Mouse (Mus musculus) neural tube, embryonic 13.5 days (tissue): ENCODE results near the gene Tff2. TPM values are rescaled to one million over a fixed set of nuclear protein-coding genes. Genes with fewer than 3 reads are reported as not detected.

ENCODE experiments used
- ATAC-seq: fragments of 200-750 bp; cut with Nextera tagmentation; 2 replicates; pipeline ENCODE4 v1.8.0; 2017; ENCODE audit warnings: low read depth, mild to moderate bottlenecking, moderate TSS enrichment, moderate library complexity
- H3K27ac ChIP-seq: fragments of 300-500 bp; sonication (generic); replicated peaks from 2 replicates; pipeline ENCODE4 v1.5.1; 2015; ENCODE audit warnings: moderate library complexity, mild to moderate bottlenecking, inconsistent platforms
- H3K27me3 ChIP-seq: fragments of 300-500 bp; sonication (generic); 2 replicates; pipeline ENCODE4 v1.6.1; 2015; ENCODE audit warnings: mild to moderate bottlenecking, inconsistent platforms
- H3K36me3 ChIP-seq: fragments of 300-500 bp; sonication (generic); 2 replicates; pipeline ENCODE4 v1.6.1; 2015; ENCODE audit warnings: mild to moderate bottlenecking, inconsistent platforms
- H3K4me1 ChIP-seq: fragments of 300-500 bp; sonication (generic); replicated peaks from 2 replicates; pipeline ENCODE4 v1.6.1; 2015; ENCODE audit warnings: inconsistent platforms
- H3K4me2 ChIP-seq: fragments of 300-500 bp; sonication (generic); 2 replicates; pipeline ENCODE4 v1.6.1; 2015; ENCODE audit warnings: inconsistent platforms, mild to moderate bottlenecking, moderate library complexity
- H3K4me3 ChIP-seq: fragments of 300-500 bp; sonication (generic); 2 replicates; pipeline ENCODE4 v1.5.1; 2015; ENCODE audit warnings: mild to moderate bottlenecking, inconsistent platforms
- H3K9ac ChIP-seq: fragments of 300-500 bp; sonication (generic); 2 replicates; pipeline ENCODE4 v1.6.1; 2015; ENCODE audit warnings: moderate library complexity, mild to moderate bottlenecking, inconsistent platforms
- H3K9me3 ChIP-seq: fragments of 300-500 bp; sonication (generic); 2 replicates; pipeline ENCODE4 v1.6.1; 2016; ENCODE audit warnings: inconsistent platforms
- WGBS: fragments of 180-500 bp; shearing (Covaris S2); methylation state at CpG from one replicate; pipeline ENCODE4 v1.1.7; 2015; 5-methylcytosine and 5-hydroxymethylcytosine counted together
- polyA plus RNA-seq: library from polyadenylated mRNA; unstranded; fragments of >200 nt; fragmentation: Nextera tagmentation; extraction: Ambion mirVana; gene quantifications from 2 replicates; pipeline ENCODE4 v1.2.1, GENCODE M21; 2015

The Tff2 gene
- polyA plus RNA-seq, 1 experiment from 2014 or later: not detected

DNA sequence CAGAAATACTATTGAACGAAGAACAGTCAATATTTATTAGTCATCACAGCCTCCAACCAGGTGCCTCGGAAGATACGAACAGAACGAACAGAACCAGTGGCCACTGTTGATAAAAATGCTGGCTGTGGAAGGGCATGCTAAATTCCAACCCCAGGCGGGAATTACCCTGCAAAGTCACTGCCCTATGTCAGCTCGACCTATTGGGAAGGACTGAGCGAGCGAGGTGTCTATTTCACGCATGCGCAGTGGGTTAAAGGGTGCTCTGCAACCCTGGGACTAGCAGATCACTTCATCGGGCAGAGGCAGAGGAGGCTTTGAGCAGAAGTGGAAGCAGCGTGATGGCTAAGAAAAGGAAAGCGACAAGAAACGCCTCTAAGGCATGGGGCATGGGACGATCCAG, 10.3 kb downstream of the Tff2 start:
- no peak overlapping the region for H3K4me2 ChIP-seq
- no peak for ATAC-seq
- no peaks in the 10 kb centered on the region for H3K9me3 ChIP-seq
- no peak overlapping the region for H3K4me3 ChIP-seq
- H3K36me3 ChIP-seq: no peaks in the 10 kb centered on the region
- peaks cover 3% of the 10 kb centered on the region for H3K4me1 ChIP-seq
- WGBS: 72% methylated on average over 15 of the region's 15 CpGs
- no peak overlapping the region for H3K27ac ChIP-seq
- H3K27me3 ChIP-seq: no peaks in the 10 kb centered on the region
- H3K9ac ChIP-seq: no peak overlapping the region

DNA sequence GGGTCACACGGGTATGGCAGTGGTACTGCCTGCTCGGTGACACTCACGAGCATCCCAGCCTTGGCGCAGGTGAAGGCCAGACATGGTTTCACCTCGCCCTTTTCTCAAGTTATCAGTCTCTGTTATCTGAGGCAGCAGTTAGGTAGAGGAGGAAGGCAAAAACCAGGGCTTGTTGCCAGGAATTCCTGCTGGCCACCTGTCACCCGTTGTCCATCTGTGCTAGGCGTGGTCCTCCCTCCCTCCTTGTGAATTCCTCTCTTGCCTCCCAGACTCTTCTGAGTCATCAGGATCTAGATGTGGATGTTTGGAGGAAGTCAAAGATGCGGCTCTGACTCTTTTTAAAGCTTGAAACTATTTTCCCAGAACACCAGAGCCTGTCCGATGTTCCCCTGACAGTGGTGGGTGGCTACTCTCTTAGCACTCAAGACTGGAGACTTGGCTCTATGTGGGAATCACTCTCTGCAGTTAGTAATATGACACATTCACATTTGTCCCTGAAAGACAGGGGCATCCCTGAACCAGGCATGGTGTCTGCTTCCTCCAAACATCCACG, 12.7 kb downstream of the Tff2 start:
- Histone ChIP-seq H3K27ac (no peak overlapping the region), H3K4me3 (no peak overlapping the region), H3K9me3 (no peaks in the 10 kb centered on the region), H3K36me3 (no peaks in the 10 kb centered on the region), H3K4me2 (no peak overlapping the region), H3K9ac (no peak overlapping the region), H3K27me3 (no peaks in the 10 kb centered on the region), H3K4me1 (peaks cover 3% of the 10 kb centered on the region)
- WGBS: 83% methylated on average over 10 of the region's 10 CpGs
- ATAC-seq: no peak

DNA sequence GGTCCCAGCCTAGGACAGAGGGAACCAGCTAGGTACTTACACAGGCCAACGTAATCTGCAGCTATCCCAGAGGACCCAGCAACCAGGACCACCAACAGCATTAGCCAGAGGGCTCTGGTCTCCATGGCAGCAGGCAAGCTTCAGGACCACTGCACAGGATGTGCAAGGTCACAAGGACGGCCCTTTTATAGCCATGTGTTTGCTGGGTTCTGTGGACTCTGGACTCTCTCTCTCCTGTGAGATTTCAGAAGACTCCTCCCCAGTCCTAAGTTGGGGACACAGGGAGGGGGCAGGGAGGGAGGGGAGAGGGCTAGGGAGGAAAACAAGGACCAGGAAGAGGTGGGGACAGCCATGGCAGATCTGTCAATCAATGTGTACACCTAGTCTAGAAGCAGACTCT, 14.6 kb downstream of the Tff2 start, which contains the start of gene Tff3:
TSS of gene Tff3 (minus strand) at position 195 of the 400 bp plus-strand sequence.
- no peak within 1 kb of the TSS for H3K27ac ChIP-seq
- peaks cover 11% of the 10 kb centered on the region for H3K4me1 ChIP-seq
- H3K27me3 ChIP-seq: no peaks in the 10 kb centered on the region
- no peak within 1 kb of the TSS for H3K4me3 ChIP-seq
- H3K36me3 ChIP-seq: no peaks in the 10 kb centered on the region
- H3K9me3 ChIP-seq: no peaks in the 10 kb centered on the region
- H3K9ac ChIP-seq: no peak within 1 kb of the TSS
- no peak within 1 kb of the TSS for H3K4me2 ChIP-seq
- 10% methylated on average over 2 of the region's 2 CpGs for WGBS
- no peak for ATAC-seq

DNA sequence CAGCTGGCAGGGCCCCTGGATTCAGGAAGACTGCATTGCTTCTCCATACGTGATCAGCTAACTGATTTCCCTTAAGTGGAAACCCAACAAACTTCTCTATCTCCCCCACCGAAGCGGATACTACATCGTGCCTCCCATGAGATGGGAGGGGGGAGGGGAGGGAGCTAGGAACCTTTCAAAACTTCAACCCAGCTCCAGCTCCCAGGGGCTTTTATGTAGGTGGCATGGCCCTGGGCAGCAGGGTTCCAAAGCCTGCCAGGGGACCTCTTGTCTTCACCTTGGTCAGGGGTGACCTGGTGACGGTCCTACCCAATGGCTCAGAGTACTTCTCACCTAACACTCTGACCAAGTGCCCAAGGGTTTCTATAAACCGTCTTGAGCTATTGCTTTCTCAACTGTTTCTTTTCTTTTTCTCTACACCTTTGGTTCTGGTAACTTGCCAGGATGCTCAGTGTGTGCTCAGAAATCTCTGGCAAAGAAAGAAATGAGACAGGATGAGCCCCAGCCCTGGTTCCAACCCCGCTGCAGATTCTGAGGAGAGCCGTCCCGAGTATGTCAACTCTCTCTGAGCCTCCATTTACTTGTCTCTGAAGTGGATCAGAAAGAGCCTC, 15.3 kb downstream of the Tff2 start:
- H3K4me1 ChIP-seq: peaks cover 11% of the 10 kb centered on the region
- no peak overlapping the region for H3K27ac ChIP-seq
- no peaks in the 10 kb centered on the region for H3K27me3 ChIP-seq
- no peak overlapping the region for H3K9ac ChIP-seq
- H3K4me3 ChIP-seq: no peak overlapping the region
- no peak for ATAC-seq
- H3K4me2 ChIP-seq: no peak overlapping the region
- no peaks in the 10 kb centered on the region for H3K36me3 ChIP-seq
- no peaks in the 10 kb centered on the region for H3K9me3 ChIP-seq
- WGBS: 90% methylated on average over 9 of the region's 9 CpGs

DNA sequence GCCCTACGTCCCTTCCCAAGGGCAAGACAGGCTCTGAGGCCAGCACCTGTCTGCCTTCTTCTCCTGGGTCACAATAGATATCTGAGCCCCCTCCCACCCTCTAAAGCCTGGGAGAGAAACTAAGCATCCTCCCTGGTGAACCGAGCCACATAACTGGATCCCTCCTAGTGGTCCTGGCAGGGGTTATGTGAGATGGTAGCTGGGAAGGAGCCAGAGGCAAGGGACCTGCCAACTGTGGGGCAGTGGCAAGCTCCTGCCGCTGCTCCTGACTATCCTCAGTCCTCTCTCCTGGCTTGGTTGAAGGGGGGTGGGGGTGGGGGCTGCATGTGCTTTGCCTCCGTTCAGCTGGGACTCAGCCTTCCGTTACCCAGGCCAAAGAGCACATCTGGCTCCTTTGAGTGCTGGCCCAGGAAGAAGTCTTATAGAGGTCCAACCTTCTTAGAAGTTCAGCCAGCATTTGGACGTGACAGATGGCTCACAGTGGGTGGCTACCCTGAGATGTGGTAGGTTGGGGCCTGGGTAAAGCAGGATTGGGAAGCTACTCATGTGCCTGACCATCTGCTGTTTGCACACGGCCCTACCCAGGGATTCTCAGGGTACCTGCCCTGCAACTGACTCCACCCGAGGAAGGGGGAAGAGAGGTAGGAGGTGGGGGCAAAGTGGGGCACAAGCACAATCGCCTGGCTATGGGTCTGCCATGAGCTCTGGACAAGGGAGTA, 18.4 kb downstream of the Tff2 start:
- Histone ChIP-seq H3K9me3 (peaks cover 4% of the 10 kb centered on the region; the same call in 1 of the 2 replicates), H3K9ac (peak overlapping the region; percentile 31; the same call in 1 of the 2 replicates), H3K27ac (no peak overlapping the region), H3K4me1 (peaks cover 11% of the 10 kb centered on the region), H3K4me2 (no peak overlapping the region), H3K36me3 (no peaks in the 10 kb centered on the region), H3K27me3 (no peaks in the 10 kb centered on the region), H3K4me3 (no peak overlapping the region)
- 46% methylated on average over 9 of the region's 9 CpGs for WGBS
- no peak for ATAC-seq

DNA sequence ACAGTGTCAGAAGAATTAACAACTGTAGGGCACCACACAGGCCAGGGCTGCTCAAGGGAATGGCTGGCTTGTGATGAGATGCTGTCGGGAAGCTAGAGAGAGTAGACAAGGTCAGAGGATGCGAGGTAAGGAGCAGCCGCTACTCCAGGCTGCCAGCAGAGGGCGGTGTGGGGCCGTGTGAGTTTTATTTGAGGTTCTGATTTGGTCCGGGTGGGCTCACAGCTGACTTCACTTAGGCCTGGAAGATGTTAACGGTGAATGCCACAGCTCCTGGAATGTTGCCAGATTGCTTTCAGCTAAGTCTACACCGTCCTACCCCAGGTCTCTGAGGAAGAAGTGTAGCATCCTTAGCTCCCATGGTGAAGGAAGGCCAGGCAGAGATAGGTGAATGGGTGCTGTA, 22.1 kb downstream of the Tff2 start:
- no peak overlapping the region for H3K9ac ChIP-seq
- H3K9me3 ChIP-seq: peaks cover 4% of the 10 kb centered on the region; the same call in 1 of the 2 replicates
- no peak overlapping the region for H3K27ac ChIP-seq
- whole genome bisulfite sequencing: 14% methylated on average over 8 of the region's 8 CpGs
- no peak overlapping the region for H3K4me3 ChIP-seq
- no peaks in the 10 kb centered on the region for H3K27me3 ChIP-seq
- ATAC-seq: no peak
- H3K4me1 ChIP-seq: peaks cover 7% of the 10 kb centered on the region; the same call in 1 of the 2 replicates
- H3K36me3 ChIP-seq: no peaks in the 10 kb centered on the region
- H3K4me2 ChIP-seq: no peak overlapping the region

DNA sequence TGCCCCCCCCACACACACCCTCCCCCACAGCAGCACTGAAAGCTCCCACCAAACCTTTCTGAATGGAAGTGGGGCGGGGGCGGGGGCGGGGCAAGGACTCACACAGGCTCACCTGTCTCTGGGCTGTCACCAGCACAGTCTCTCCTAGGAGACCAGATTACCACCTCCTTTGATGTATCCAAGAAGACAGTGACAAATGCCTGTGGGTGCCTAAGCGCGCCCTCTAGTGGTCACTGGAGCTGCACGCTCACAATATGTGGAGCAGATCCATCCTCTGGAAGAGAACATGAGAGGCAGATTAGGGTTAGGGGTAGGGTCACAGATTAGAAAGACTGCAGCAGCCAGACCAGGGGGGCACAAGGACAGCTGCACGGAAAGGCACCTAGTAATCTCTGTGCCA, 24.7 kb downstream of the Tff2 start:
- 6% methylated on average over 7 of the region's 7 CpGs for WGBS
- Histone ChIP-seq H3K27me3 (no peaks in the 10 kb centered on the region), H3K4me3 (no peak overlapping the region), H3K9ac (no peak overlapping the region), H3K4me1 (no peaks in the 10 kb centered on the region), H3K27ac (no peak overlapping the region), H3K9me3 (peaks cover 4% of the 10 kb centered on the region; the same call in 1 of the 2 replicates), H3K36me3 (peaks cover 12% of the 10 kb centered on the region), H3K4me2 (no peak overlapping the region)
- ATAC-seq: peak; percentile 66; the same call in 1 of the 2 replicates

DNA sequence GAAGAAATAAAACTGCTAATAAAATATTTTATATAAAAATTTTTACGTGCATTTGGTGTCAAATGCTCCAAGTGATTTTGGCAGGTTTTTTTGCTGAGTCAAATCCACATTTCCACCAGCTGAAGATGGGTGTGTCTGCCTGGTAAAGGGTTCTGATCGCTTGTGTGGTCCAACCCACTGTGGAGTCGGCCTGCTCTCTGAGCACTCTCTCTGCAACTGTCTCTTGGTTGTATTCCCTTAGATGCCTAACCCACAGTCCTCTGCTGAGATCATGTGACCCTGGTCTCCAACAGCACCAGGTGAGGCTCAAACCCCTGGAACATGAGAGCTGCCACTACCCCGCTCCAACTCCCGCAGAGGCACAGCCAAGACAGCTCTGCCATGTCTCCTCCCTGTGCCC, 26.1 kb downstream of the Tff2 start:
- no peak overlapping the region for H3K9ac ChIP-seq
- H3K27ac ChIP-seq: no peak overlapping the region
- no peak for ATAC-seq
- 89% methylated on average over 5 of the region's 5 CpGs for WGBS
- no peak overlapping the region for H3K4me2 ChIP-seq
- H3K36me3 ChIP-seq: peaks cover 23% of the 10 kb centered on the region
- no peaks in the 10 kb centered on the region for H3K9me3 ChIP-seq
- H3K27me3 ChIP-seq: no peaks in the 10 kb centered on the region
- H3K4me3 ChIP-seq: no peak overlapping the region
- H3K4me1 ChIP-seq: peaks cover 5% of the 10 kb centered on the region

DNA sequence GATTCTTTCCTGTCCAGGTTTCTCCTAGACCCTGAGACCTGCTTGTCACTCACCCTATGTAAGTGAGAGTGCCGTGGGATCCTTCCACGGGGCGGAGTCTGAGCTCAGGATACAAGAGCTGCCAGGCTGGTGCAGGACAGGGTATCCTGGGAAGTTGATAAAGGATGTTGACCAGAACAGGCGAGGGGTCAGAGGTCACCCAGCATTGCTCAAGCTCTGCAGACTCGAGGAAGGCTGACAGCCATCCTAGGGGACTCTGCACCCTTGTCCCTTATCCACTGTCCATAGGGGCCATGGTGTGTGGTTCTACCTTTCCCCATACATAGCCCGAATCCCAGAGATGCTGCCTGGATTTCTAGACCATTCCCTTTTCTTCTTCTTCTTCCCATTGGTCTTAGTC, 28.0 kb downstream of the Tff2 start:
- WGBS: 77% methylated on average over 6 of the region's 6 CpGs
- Histone ChIP-seq H3K27ac (no peak overlapping the region), H3K27me3 (no peaks in the 10 kb centered on the region), H3K9me3 (no peaks in the 10 kb centered on the region), H3K9ac (no peak overlapping the region), H3K4me2 (no peak overlapping the region), H3K4me1 (peaks cover 8% of the 10 kb centered on the region), H3K4me3 (no peak overlapping the region), H3K36me3 (peaks cover 41% of the 10 kb centered on the region)
- ATAC-seq: no peak

DNA sequence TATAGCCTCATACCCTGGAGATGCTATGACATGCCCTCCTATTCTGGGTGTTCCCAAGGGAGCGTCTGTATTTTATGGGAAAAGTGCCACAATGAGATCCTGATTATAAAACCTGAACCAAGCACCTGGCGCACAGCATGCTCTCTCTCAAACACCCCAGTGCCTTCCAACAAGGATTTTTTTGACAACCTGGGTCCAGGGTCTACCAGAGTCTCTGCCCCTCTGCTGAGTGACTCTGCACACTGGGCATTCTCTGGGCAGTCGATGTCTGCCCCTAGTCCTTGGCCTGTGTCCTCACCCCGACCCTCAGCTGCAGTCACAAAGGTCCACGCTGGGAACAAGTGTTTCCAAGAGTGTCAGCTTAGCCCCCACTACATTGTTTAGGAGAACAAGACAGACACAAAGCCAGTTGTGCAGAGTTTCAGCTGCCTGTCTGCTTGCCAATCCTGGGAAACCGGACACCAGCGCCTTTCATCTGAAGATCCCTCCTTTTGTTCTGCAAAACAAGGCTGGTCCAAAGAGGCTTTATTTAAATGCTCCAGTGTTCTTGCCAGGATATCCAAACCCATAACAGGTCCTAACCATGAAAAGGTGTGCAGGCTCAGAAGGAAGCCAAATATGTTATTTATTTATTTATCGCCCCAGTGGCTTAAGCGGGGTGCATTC, 30.8 kb downstream of the Tff2 start:
- no peak for ATAC-seq
- peaks cover 8% of the 10 kb centered on the region for H3K4me1 ChIP-seq
- H3K9me3 ChIP-seq: no peaks in the 10 kb centered on the region
- WGBS: 33% methylated on average over 9 of the region's 9 CpGs
- no peak overlapping the region; the same call in 1 of the 2 replicates for H3K27ac ChIP-seq
- H3K9ac ChIP-seq: no peak overlapping the region
- H3K36me3 ChIP-seq: peaks cover 64% of the 10 kb centered on the region
- H3K27me3 ChIP-seq: no peaks in the 10 kb centered on the region
- no peak overlapping the region for H3K4me3 ChIP-seq
- no peak overlapping the region for H3K4me2 ChIP-seq

DNA sequence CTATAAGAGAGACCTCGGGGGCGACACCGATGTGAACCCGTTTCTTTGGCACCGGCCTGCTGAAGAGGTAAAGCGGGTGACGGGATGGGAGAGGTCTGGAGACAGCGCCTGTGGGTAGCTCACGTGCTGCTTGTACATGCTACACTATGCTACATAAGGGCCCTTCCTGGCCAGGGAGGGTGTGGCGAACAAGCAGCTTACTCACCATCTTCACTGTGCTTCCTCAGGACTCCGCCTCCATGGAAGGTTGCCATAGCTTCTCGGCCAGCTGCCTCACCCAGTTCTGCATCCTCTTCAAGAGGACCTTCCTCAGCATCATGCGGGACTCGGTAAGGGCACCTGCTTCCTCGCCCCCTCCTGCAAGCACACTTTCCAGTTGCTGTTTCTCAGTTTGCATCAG, 35.7 kb downstream of the Tff2 start:
- H3K27ac ChIP-seq: no peak overlapping the region
- ATAC-seq: no peak
- peaks cover 7% of the 10 kb centered on the region for H3K4me1 ChIP-seq
- H3K4me3 ChIP-seq: no peak overlapping the region
- WGBS: 92% methylated on average over 15 of the region's 15 CpGs
- no peaks in the 10 kb centered on the region for H3K9me3 ChIP-seq
- no peaks in the 10 kb centered on the region for H3K27me3 ChIP-seq
- no peak overlapping the region for H3K4me2 ChIP-seq
- H3K9ac ChIP-seq: no peak overlapping the region
- H3K36me3 ChIP-seq: peaks cover 57% of the 10 kb centered on the region

DNA sequence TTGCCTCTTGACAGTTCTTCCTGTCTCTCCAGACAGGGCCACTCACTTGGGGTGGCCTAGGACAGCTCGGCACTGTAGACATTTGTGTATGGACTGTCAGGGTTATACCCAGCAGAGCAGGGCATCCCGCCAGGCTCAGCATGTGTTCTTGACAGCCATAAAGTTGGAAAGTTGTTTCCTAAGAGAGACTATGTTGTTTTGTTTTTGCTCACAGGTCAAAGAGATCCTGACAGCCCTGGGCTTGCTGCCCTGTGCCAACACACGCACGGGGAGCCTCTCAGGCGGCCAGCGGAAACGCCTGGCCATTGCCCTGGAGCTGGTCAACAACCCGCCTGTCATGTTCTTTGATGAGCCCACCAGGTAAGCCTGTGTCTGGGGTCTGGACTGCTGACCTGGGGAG, 40.3 kb downstream of the Tff2 start:
- H3K4me3 ChIP-seq: no peak overlapping the region
- H3K27me3 ChIP-seq: no peaks in the 10 kb centered on the region
- no peak overlapping the region for H3K9ac ChIP-seq
- H3K4me1 ChIP-seq: no peaks in the 10 kb centered on the region
- WGBS: 79% methylated on average over 8 of the region's 8 CpGs
- H3K27ac ChIP-seq: no peak overlapping the region
- no peaks in the 10 kb centered on the region for H3K9me3 ChIP-seq
- peaks cover 17% of the 10 kb centered on the region for H3K36me3 ChIP-seq
- ATAC-seq: no peak
- no peak overlapping the region for H3K4me2 ChIP-seq
